Mouse (Mus musculus) CD4-positive, CD25-positive, alpha-beta regulatory T cell, adult 2 months (primary cell): ENCODE data around the gene Igflr1.

Experiments
- DNase-seq: peaks from one replicate; pipeline ENCODE4 v3.0.0-alpha.2; 2012; ENCODE audit warnings: low read depth, low spot score

Igflr1 gene

DNA sequence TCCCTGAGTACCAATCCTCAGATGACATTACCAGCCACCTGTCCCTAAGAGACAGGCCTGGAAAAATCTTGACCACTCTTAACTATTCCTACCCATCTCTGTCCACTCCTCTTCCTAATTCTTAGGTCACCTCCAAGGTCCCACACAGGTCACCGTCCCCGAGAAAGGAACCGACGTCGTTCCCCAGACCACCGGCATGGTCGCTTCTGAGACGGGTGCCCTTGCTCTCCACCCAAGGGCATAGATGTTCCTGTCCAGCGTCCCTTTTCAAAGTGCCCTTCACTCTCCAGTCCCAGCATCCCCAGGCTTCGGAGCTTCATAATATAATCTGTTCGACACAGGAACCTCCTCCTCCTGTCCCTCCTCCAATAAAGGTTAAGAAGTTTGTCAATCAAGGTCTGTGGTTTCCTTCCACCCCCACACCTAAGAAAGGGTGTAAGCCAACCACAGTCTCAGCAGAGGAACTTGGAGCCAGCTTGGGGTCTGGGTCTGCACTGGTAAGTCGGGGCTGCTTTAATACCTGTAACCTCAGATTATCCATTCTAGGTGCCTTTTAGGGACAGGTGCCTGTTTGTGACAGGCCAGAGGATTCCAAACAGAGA lies at the start of gene Igflr1:
TSS of gene Igflr1 (plus strand) at position 458 of the 602 bp plus-strand sequence.
- DNase-seq = peak; percentile 70

DNA sequence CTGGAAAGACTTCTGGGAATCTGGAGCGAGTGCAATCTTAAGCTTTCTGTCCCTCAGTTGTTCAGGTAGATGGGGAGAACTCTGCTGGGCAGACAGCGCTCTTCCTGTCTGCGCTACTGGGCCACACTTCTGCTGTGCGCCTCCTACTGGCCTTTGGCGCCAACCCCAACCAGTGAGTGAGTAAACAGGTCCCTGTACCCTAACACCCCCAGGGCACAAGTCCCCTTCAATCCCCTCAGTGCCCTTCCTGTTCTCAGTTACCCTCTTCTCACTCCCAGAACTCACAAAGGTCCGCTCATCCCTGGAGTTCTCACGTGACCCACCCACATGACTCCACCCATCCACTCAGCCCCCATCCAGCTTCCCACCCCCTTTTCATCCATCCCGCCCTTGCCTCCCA lies 46.9 kb upstream of the Igflr1 start:
- peak; percentile 19 for DNase-seq

- no peak for DNase-seq
Observed at GRCm38 (mm10) chr7:30520396-30520795, 44.8 kb upstream of the Igflr1 start.

DNA sequence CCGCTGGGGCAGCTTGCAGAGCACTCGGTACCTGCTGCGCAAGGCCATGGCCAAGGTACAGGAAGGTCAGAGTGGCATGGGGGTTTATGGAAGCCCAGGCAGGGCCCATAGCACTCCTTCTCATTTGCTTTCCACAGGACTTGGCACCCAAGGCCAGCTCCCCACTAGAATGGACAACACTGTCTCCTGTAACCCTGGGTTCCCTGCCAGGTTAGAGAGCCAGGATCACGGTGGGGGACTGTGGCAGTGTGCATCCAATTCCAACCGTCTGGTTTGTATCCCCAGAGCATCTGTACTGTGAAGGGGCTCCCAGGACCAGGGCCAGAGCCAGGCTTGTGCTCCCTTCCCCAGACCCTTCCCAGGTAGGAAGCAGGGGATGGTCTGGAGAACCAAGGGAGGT lies 44.4 kb upstream of the Igflr1 start:
- DNase-seq = no peak

- no peak for DNase-seq
Observed at GRCm38 (mm10) chr7:30522871-30523270, 42.4 kb upstream of the Igflr1 start.

DNA sequence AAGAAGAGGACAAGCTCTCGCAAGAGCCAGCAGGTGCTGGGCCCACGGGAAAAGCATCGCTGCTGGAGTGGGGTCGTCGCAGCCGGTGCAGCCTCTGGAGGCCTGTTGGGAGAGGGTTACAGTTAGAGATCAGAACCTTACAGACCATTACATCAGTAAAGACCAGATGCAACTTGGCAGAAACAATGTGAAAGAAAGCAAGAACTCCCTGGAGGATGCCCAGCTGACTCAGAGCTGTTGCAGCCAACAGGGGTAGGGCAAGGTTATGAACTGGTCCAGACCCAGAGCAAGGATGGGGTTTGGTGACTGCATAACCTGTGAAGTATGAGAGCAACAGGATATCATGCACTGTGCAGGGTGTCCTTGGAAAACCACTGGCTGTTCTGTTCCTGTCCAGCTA lies 40.7 kb upstream of the Igflr1 start:
- DNase-seq = no peak

- no peak for DNase-seq
Observed at GRCm38 (mm10) chr7:30525954-30526353, 39.3 kb upstream of the Igflr1 start.

- DNase-seq = no peak
Observed at GRCm38 (mm10) chr7:30526399-30526798, 38.8 kb upstream of the Igflr1 start.

DNA sequence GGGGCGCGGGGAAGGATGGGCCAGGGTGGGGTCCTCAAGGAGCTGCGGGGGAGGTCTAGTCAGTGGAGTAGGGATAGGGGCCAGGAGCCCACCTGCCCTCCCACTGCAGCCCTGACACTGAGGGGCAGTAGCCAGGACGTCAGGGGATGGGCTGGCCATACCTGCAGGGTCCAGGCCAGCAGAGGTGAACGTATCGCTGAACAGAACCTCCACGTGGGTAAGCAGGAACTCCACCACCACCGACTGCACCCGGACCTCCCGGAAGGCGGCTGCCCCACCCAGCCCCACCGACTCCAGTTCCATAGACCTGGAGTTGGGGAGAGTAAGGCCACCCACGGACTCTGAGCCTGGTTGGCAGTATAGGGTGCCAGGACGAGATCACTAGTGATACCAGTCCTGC lies 38.2 kb upstream of the Igflr1 start:
- DNase-seq = no peak

DNA sequence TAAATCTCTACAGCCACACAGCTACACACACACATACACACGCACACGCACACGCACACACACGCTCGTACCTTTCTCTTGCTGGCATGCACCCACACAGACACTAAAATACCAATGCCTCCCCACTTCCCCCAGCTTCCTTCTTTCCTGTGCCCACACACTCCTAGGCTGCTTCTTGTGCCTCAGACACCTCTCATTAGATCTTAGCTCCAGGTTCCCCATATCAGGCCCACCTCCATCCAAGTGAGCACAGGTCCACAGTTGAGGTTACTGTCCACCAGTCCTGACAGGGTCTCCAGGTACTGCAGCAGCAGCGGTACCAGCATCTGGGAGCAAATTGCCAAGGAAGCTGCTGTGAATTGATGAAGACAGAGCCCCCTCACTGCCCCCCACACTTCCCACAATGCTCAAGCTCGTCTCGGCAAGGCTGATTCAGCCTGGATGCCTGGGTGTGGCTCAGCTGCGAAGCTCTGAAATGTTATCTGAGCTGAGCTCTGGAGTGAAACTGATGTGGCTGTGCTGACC lies 33.9 kb upstream of the Igflr1 start:
- DNase-seq = peak; percentile 29

DNA sequence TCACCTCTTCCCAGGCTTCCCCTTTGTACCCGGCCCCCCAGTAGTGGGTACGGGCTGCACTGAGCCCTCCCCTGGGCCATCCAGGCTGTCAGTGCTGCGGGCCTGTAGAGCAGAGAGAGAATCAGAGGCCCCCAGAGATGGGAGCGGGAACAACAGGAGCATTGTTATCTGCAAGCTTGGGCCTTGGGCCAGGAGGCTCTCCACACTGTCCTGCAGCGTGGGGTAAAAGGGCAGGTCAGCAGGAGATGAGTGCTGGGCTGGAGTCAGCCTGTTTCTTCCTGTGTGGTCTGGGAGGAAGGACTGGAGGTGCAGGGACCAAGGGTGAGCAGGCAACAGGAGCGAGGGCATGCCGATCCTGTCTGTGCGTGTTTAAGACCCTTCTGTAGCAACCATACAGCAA lies 32.3 kb upstream of the Igflr1 start:
- DNase-seq = no peak

DNA sequence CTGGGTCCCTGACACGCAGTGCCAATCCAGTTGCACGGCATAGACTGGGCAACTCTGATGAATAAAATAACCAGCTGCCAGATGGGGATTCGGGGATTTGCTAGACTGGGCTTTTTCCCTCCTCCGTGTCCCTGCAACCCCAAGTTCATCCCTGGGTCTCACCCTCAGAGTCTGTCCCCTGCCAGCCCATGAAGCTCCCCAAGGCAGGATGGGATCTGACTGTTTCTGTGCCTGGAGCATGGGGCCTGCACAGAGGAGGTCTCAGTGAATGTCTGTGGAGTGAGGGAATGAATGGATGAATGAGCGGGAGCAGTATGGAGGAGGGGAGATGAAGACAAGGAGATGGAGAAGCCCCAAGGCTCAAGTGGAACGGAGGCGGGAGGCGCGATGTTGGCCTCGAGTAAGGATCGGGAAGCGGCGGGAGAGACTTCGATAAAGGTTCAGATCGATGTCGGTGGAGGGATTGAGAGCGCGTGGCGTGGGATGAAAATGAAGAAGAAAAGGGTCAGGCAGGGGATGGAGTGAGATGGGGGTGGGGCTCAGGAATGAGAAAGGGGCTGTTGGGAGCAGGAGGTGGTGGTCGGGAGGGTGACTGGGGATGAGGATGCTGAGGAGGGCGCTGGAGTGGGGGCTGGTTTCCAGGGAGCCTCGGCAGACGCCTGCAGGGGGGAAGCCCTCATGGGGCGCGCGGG lies 31.1 kb upstream of the Igflr1 start:
- no peak for DNase-seq

- peak; percentile 97 for DNase-seq
Observed at GRCm38 (mm10) chr7:30534633-30535577, 30.3 kb upstream of the Igflr1 start, which contains the start of gene Arhgap33. TSS of gene Arhgap33 (minus strand) at chr7:30535060.

GRCm38 (mm10) chr7:30540572-30540971 lies 24.7 kb upstream of the Igflr1 start:
- no peak for DNase-seq

- no peak for DNase-seq
Observed at GRCm38 (mm10) chr7:30544327-30544726, 20.9 kb upstream of the Igflr1 start.

DNA sequence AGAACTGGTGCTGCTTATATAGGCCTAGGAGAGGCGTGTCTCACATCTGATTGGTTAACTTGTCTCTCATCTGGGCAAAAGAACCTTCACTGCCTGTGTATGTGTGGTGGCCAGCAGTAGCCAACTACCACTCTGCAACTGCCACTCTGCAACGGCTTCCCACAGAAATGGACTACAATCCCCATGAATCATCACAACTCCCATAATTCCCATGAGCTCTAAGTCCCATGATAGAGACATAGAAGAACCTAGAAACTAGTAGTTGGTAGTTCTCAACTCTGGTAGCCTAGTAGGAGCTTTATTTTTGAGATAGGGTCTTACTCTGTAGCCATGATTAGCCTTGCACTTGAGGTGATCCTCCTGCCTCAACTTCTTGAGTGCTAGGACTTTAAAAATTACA lies 15.3 kb upstream of the Igflr1 start:
- no peak for DNase-seq

GRCm38 (mm10) chr7:30550603-30551002 lies 14.6 kb upstream of the Igflr1 start:
- DNase-seq = no peak

DNA sequence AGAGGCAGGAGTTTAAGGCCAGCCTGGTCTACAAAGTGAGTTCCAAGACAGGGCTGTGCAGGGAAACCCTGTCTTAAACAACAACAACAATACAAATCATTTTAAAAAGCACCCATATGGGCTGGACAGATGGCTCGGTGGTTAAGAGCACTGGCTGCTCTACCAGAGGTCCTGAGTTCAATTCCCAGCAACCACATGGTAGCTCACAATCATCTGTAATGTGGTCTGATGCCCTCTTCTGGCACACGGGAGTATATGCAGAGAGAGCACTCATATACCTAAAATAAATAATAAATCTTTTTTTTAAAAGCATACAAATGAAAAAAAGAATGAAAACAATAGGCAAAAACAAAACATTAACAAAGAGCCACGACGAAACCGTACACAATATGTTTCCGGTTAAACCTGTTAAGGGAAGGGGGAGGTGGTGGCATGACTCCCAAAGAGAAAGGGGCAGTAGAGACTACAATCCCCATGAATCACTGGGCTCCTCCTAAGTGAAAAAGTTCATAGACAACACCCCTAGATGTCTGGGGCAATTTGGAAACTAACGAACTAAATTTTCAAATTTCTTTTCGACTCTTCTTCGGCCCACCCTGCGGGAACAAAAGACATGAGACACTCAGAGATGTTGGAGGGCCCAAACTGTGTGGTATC lies 13.7 kb upstream of the Igflr1 start:
- DNase-seq = peak; percentile 87

DNA sequence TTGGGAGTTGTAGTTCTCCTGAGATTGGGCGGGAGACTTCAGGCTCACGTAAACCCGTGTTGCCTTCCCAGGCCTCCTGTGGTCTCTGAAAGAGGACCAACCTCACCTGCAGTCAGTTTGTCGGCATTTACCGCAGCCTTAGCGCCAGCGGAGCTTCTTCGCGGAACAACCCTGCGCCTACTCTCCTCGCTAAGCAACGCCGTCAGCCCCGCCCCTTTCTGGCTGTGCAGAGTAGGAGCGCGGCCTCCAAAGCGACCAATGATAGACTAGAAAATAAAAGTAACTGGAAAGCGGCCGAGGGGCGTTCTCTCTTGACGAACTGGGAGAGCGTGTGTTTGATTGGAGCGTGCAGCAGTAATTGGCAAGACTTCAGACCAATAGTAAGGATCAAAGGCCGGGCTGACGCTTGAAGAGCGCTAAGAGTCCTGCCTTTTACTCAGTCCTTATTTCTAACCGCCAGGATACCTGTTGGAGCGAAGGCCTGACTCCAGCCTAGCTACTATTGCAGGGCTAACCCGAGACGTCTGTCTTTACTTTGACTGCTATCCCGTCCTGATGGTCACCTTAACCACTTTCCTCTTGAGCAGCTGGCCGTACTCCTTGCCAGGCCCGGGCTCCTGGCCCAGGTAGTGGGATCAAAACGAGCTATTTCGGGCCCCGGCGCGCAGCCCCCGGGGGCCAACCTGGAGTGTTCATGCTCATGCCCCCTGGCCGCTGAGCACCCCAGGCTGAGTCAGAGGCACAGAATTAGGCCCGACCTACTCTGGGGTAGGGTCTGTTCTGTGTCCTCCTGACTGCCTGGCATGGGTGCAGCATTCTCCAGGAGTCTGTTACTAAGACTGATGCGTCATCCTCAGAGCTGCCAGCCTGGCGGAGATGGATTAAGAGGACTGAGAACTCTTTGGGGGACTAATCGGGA lies 12.9 kb upstream of the Igflr1 start, which contains the start of the genes Hspb6 and Proser3:
TSS of gene Hspb6 (plus strand) at position 77 of the 919 bp plus-strand sequence.
TSS of gene Proser3 (minus strand) at position 198 of the 919 bp plus-strand sequence.
- DNase-seq = peak; percentile 97

DNA sequence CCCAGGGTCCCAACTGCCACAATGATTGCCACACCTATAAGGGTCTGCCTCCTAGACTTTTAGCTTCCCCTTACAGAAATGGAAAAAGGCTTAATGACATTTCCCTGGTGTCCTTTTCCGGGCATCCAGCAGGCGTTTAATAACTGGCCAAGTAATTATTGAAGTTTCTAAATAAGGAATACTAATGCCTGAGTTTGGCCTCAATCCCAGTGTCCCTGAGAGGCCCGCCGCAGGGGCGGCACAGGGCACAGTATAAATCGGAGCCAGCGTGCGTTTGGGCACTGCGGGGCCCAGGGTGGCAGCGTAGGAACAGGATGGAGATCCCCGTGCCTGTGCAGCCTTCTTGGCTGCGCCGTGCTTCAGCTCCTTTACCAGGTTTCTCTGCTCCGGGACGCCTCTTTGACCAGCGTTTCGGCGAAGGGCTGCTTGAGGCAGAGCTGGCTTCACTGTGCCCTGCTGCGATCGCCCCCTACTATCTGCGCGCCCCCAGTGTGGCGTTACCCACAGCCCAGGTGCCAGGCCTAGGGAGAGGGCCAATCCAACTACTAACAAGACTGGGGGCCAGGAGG lies 12.1 kb upstream of the Igflr1 start:
- peak; percentile 46 for DNase-seq
